Mouse (Mus musculus) midbrain, embryonic 11.5 days (tissue): ENCODE results near the gene Meis1. TPM values are rescaled to one million over a fixed set of nuclear protein-coding genes. Genes with fewer than 3 reads are reported as not detected.
A peak's percentile ranks its signal among the peaks of the same experiment; 100 is the strongest.

Source experiments
- ATAC-seq: fragments of 200-750 bp; cut with Nextera tagmentation; 2 replicates; pipeline ENCODE4 v1.8.0; 2017; ENCODE audit warnings: moderate TSS enrichment, moderate library complexity; ENCODE audit not compliant: low FRiP score
- DNase-seq: peaks from one replicate; pipeline ENCODE4 v3.0.0; 2015; ENCODE audit warnings: low spot score; ENCODE audit errors: missing footprints
- H3K27ac ChIP-seq: fragments of 300-500 bp; sonication (generic); 2 replicates; pipeline ENCODE4 v1.5.1; 2014; ENCODE audit warnings: low read depth, low read length
- H3K27me3 ChIP-seq: fragments of 300-500 bp; sonication (generic); 2 replicates; pipeline ENCODE4 v1.6.1; 2014; ENCODE audit warnings: mild to moderate bottlenecking, low read length, moderate library complexity, mixed read lengths; ENCODE audit not compliant: control insufficient read depth, insufficient read depth
- H3K36me3 ChIP-seq: fragments of 300-500 bp; sonication (generic); 2 replicates; pipeline ENCODE4 v1.6.1; 2014; ENCODE audit warnings: mild to moderate bottlenecking, low read length, moderate library complexity, mixed read lengths; ENCODE audit not compliant: control insufficient read depth, insufficient read depth
- H3K4me1 ChIP-seq: fragments of 300-500 bp; sonication (generic); 2 replicates; pipeline ENCODE4 v1.6.1; 2014; ENCODE audit warnings: low read length; ENCODE audit not compliant: control insufficient read depth, insufficient read depth
- H3K4me2 ChIP-seq: fragments of 300-500 bp; sonication (generic); 2 replicates; pipeline ENCODE4 v1.6.1; 2014; ENCODE audit warnings: mild to moderate bottlenecking, moderate library complexity
- H3K4me3 ChIP-seq: fragments of 300-500 bp; sonication (generic); 2 replicates; pipeline ENCODE4 v1.5.1; 2014; ENCODE audit warnings: low read depth, low read length
- H3K9ac ChIP-seq: fragments of 300-500 bp; sonication (generic); 2 replicates; pipeline ENCODE4 v1.6.1; 2014; ENCODE audit warnings: low read length
- H3K9me3 ChIP-seq: fragments of 300-500 bp; sonication (generic); 2 replicates; pipeline ENCODE4 v1.6.1; 2016; ENCODE audit warnings: low read length; ENCODE audit not compliant: control insufficient read depth
- WGBS: fragments of 180-500 bp; shearing (Covaris S2); extraction: QIAGEN DNeasy Blood & Tissue Kit; methylation state at CpG from one replicate; pipeline ENCODE4 v1.1.7; 2014; 5-methylcytosine and 5-hydroxymethylcytosine counted together
- polyA plus RNA-seq: library from polyadenylated mRNA; unstranded; fragments of >200 nt; fragmentation: Nextera tagmentation; extraction: Ambion mirVana; gene quantifications from 2 replicates; pipeline ENCODE4 v1.2.1, GENCODE M21; 2014

The Meis1 gene
- polyA plus RNA-seq, 1 experiment from 2014 or later, result 39.4 TPM

DNA sequence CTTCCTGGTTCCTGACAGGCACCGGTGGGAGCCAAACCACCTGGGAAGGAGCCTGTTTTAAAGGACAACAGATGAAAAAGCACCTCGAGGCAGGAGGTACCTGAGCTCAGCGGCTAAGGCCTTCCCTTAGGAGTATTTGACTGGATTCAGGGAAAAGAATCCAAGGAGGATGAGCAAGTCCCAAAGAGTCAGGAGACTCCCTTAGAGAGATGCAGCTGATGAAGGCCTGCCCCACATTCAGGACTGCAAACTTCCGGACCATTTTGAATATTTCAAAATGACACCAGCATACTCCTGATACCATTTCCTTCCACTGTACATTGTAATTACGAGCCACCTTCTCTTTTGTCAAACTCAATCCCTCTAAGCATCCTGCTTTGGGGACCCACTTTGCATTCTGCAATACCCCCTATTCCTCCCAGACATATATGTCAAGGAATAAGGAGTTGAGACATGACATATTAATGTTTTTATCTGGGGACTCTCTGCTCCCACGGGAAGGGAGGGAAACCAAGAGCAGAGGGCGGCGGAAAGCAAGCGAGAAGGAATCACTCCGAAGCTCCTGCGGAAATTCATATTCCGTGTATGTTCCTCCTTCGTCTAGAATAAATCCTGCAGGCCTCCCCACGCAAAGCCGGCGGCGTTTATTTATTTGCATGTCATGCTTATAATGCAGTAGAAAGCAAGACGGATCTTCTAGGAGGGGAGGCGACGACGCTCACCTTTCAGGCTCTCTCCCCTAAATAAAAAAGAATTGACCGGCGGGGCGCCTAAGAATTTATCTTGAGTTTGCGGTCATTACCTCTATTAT is 148.5 kb downstream of the Meis1 start:
- Histone ChIP-seq H3K9ac (no peak overlapping the region), H3K4me2 (peak overlapping the region; percentile 16; the same call in 1 of the 2 replicates), H3K9me3 (no peaks in the 10 kb centered on the region), H3K4me1 (peaks cover 23% of the 10 kb centered on the region), H3K27ac (no peak overlapping the region), H3K4me3 (no peak overlapping the region; the same call in 1 of the 2 replicates), H3K36me3 (no peaks in the 10 kb centered on the region), H3K27me3 (peaks cover 55% of the 10 kb centered on the region)
- under 1% methylated on average over 25 of the region's 25 CpGs for WGBS
- peak; percentile 95 for DNase-seq
- no peak for ATAC-seq

DNA sequence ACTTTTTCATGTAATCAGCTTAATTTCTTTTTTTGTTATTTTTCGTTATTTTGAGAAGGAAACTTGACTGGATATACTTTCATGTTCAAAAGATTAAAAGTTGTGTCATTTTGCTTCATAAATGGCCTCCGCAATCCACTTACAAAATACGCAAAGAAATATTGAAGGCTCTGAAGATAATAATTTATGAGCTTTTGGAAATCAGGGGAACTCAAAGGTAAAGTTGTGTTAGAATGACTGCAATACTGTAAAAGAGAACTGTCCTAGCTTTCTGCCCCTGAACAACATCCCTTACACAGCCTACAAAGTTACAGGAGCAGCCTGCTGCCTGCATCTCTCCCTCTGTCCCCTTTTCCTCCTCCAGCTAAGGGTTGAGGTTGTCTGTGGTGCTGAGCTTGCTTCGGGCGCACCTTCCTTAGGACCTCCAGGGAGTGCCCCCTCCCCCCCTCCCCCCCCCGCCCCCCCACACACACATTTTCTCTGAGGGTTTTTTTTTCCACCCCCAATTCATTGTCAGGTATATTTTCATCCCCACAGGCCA is 149.3 kb downstream of the Meis1 start:
- H3K9ac ChIP-seq, result no peak overlapping the region
- no peaks in the 10 kb centered on the region for H3K9me3 ChIP-seq
- ATAC-seq, result no peak
- 25% methylated on average over 4 of the region's 6 CpGs for WGBS
- H3K36me3 ChIP-seq, result no peaks in the 10 kb centered on the region
- H3K27ac ChIP-seq, result no peak overlapping the region
- DNase-seq, result peak; percentile 88
- peaks cover 15% of the 10 kb centered on the region for H3K4me1 ChIP-seq
- no peak overlapping the region for H3K4me3 ChIP-seq
- H3K27me3 ChIP-seq, result peaks cover 48% of the 10 kb centered on the region
- H3K4me2 ChIP-seq, result no peak overlapping the region

DNA sequence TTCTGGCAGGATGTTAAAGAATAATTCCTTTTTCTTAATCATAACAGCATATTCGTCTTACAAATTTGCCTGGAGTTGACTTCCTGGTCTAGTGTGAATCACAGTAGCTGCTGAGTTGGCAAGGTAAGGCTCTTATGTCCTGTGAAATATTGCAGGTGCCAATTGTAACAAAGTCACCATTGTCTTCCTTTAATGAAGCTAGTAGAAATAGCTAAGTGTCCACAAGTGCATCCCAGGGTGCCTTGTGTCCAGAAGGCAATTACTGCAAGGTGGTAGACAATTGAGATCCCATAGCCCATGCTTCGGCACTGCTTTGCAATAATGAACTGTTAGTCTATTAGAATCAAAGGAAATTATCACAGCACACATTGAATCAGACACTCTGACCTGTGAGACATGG is 151.1 kb downstream of the Meis1 start:
- H3K36me3 ChIP-seq, result no peaks in the 10 kb centered on the region
- H3K4me2 ChIP-seq, result no peak overlapping the region
- DNase-seq (peak; percentile 61), ATAC-seq (no peak)
- 72% methylated on average over 2 of the region's 2 CpGs for WGBS
- H3K4me3 ChIP-seq, result no peak overlapping the region
- H3K4me1 ChIP-seq, result peaks cover 8% of the 10 kb centered on the region
- no peaks in the 10 kb centered on the region for H3K9me3 ChIP-seq
- peaks cover 37% of the 10 kb centered on the region for H3K27me3 ChIP-seq
- no peak overlapping the region for H3K27ac ChIP-seq
- H3K9ac ChIP-seq, result no peak overlapping the region

DNA sequence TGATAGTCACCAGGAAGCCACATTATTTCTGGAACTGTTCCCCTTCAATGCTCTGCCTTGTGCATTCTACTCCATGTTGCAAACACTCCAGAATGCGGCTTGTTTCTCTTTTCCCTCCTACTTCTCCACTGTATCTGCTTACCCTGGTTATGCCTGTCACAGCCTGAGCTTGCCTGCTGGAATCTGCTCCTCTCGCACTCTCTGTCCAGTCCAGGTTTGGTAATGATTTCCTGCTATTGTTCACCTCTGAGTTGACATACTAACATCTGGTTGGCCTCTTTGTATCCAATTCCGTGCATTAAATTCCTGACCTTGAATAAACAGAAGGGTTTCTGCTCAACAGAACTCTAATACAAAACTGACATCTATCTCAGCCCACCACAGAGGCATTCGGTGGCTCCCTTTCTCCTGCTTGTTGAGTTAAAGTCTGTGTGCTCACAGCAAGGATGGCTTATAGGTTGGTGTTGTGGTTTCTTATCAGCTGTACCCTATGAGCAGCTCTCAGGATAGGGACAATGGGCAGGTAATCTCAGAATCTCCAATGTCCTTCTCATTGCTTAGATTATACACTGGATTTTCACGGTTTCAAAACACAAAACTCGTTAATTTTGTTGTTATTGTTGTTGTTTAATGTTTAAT is 152.5 kb downstream of the Meis1 start:
- Histone ChIP-seq H3K27ac (no peak overlapping the region), H3K27me3 (peaks cover 31% of the 10 kb centered on the region), H3K4me1 (peaks cover 3% of the 10 kb centered on the region), H3K4me3 (no peak overlapping the region), H3K36me3 (no peaks in the 10 kb centered on the region), H3K9me3 (no peaks in the 10 kb centered on the region), H3K9ac (no peak overlapping the region), H3K4me2 (no peak overlapping the region)
- peak; percentile 84 for DNase-seq
- no peak for ATAC-seq
- 66% methylated on average over 6 of the region's 6 CpGs for WGBS

DNA sequence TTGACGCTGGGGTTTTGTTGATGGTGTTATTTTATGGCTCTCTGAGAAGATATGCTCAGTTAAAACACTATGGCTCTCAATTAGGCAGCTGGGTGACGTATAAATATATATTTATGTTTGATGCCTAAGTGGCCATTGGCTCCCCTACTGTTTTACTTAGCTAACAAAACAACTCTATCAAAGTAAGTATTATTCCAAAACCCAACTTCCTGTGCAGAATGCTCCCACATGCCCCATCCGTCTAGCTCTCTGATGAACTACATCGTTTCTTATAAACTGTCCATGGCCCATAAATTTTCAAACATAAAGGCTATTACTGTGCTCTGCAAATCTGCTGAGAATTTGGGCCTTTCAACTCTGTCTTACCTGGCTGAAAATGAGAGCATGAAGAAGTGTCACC is 168.0 kb downstream of the Meis1 start:
- Histone ChIP-seq H3K9ac (no peak overlapping the region), H3K4me3 (no peak overlapping the region), H3K27ac (no peak overlapping the region), H3K27me3 (no peaks in the 10 kb centered on the region), H3K4me2 (no peak overlapping the region), H3K9me3 (no peaks in the 10 kb centered on the region), H3K36me3 (no peaks in the 10 kb centered on the region), H3K4me1 (no peaks in the 10 kb centered on the region)
- ATAC-seq, result no peak
- WGBS, result 85% methylated on average over 4 of the region's 4 CpGs
- DNase-seq, result no peak

DNA sequence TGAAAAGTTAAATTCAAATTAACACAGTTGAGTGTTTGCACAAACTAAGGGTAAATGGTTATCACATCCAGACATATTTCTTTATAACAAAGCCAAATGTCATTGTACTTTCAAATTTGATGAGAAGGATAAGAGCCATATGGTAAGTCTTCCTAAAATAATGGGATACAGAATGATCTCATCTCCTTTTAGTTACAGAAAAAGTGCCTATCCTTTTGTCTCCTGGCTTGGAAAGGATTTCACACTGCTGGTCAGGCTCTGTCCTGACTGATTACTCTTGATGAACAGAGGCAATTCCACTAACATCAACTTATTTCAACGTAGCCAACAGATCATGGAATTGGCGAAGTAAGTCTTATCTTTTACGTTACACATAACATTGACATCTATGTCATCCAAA is 171.1 kb downstream of the Meis1 start:
- peak; percentile 71 for DNase-seq
- Histone ChIP-seq H3K4me3 (no peak overlapping the region), H3K36me3 (no peaks in the 10 kb centered on the region), H3K27ac (no peak overlapping the region), H3K9ac (no peak overlapping the region), H3K9me3 (no peaks in the 10 kb centered on the region), H3K4me1 (no peaks in the 10 kb centered on the region), H3K4me2 (no peak overlapping the region), H3K27me3 (no peaks in the 10 kb centered on the region)
- no peak for ATAC-seq
- WGBS, result 74% methylated on average over 3 of the region's 3 CpGs

DNA sequence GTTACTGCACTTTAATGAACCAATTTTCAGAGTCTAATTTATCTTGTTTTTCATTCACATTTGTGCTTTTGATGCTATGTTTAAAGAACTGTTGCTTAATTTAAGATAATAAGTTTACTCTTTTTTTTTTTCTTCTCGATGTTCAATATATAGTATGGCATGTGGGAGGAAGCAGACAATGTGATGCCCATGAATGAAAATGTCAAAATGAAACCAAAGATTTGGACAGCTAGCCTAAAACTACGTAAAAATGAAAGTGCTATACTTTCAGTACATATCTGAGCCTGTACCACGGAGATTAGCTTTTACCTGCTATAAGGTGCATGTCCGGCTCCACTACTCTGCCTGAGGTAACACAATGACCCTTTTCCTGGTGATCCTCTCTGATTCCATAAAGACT is 172.3 kb downstream of the Meis1 start:
- Histone ChIP-seq H3K4me1 (no peaks in the 10 kb centered on the region), H3K36me3 (no peaks in the 10 kb centered on the region), H3K27ac (no peak overlapping the region), H3K9me3 (no peaks in the 10 kb centered on the region), H3K4me2 (no peak overlapping the region), H3K4me3 (no peak overlapping the region), H3K27me3 (no peaks in the 10 kb centered on the region), H3K9ac (no peak overlapping the region)
- ATAC-seq (no peak), DNase-seq (peak; percentile 57)
- WGBS, result 87% methylated on average over 4 of the region's 4 CpGs

DNA sequence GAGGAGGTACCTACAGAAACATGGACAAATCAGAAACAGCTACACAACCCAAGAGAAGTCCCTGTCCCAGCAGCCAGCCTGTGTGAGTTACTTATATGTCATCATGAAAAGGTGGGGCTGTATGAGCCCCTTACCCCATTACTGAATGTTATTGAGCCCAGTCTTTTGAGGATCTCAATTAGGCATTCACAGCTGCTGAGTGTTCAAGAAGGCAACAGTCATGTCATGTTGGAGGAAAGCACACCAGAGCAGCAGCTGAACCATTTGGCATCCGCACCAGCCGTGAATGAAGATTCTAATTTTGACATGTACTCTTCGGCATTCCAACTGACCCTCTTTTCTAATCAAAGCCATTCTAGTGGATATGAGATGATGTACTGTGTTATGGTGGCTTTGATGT is 172.9 kb downstream of the Meis1 start:
- H3K9me3 ChIP-seq, result no peaks in the 10 kb centered on the region
- no peak overlapping the region for H3K4me3 ChIP-seq
- no peak overlapping the region for H3K27ac ChIP-seq
- ATAC-seq, result no peak
- no peaks in the 10 kb centered on the region for H3K36me3 ChIP-seq
- H3K4me1 ChIP-seq, result no peaks in the 10 kb centered on the region
- WGBS, result 90% methylated on average over 3 of the region's 3 CpGs
- DNase-seq, result peak; percentile 60
- H3K4me2 ChIP-seq, result no peak overlapping the region
- no peaks in the 10 kb centered on the region for H3K27me3 ChIP-seq
- no peak overlapping the region for H3K9ac ChIP-seq

DNA sequence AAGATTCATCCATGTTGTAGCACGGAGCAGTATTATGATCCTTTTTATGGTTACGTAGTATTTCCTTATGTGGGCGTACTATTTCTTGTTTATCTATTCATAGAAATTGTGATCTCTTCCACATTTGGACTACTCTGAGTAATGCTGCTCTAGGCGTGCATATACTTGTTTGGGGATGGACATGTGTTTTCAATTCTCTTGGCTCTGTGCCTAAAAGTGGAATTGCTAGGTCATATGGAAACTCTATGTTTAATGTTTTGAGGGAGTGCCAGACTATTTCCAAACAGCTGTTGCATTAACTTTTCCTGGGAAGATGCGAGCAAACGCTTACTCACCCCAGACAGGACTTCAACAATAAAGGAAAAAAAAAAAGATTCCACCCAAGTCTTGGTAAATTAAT is 173.3 kb downstream of the Meis1 start:
- no peak overlapping the region for H3K27ac ChIP-seq
- DNase-seq (no peak), ATAC-seq (no peak)
- H3K4me3 ChIP-seq, result no peak overlapping the region
- no peak overlapping the region for H3K9ac ChIP-seq
- WGBS, result 88% methylated on average over 6 of the region's 6 CpGs
- no peaks in the 10 kb centered on the region for H3K36me3 ChIP-seq
- H3K4me2 ChIP-seq, result no peak overlapping the region
- H3K9me3 ChIP-seq, result no peaks in the 10 kb centered on the region
- H3K4me1 ChIP-seq, result no peaks in the 10 kb centered on the region
- H3K27me3 ChIP-seq, result no peaks in the 10 kb centered on the region
